Mouse (Mus musculus) heart, adult 2 months (tissue): ENCODE results near the gene Eps8l3. TPM values are rescaled to one million over a fixed set of nuclear protein-coding genes. Genes with fewer than 3 reads are reported as not detected.

Experiments used
- DNase-seq, 2 experiments: peaks; one replicate each; pipeline ENCODE4 v3.0.0; 2021
- H3K27ac ChIP-seq: fragments of 200-600 bp; 2 replicates; pipeline ENCODE4 v1.8.1; 2022
- H3K27me3 ChIP-seq: fragments of 200-500 bp; 2 replicates; pipeline ENCODE4 v1.6.1; 2012; ENCODE audit warnings: mild to moderate bottlenecking, low read length, inconsistent platforms, mixed read lengths; ENCODE audit not compliant: control insufficient read depth, insufficient read depth
- H3K36me3 ChIP-seq: fragments of 200-500 bp; 2 replicates; pipeline ENCODE4 v1.6.1; 2012; ENCODE audit warnings: low read length, inconsistent platforms; ENCODE audit not compliant: control insufficient read depth, insufficient read depth
- H3K4me1 ChIP-seq: fragments of 200-500 bp; 2 replicates; pipeline ENCODE4 v1.6.1; 2011; ENCODE audit warnings: low read length; ENCODE audit not compliant: control insufficient read depth, insufficient read depth
- H3K4me3 ChIP-seq: fragments of 200-600 bp; 2 replicates; pipeline ENCODE4 v1.8.1; 2022
- H3K79me2 ChIP-seq: fragments of 200-500 bp; replicated peaks from 2 replicates; pipeline ENCODE4 v1.6.1; 2012; ENCODE audit warnings: mild to moderate bottlenecking, inconsistent platforms, low read length, moderate library complexity, mixed read lengths; ENCODE audit not compliant: control insufficient read depth, insufficient read depth
- H3K9ac ChIP-seq: fragments of 200-500 bp; 2 replicates; pipeline ENCODE4 v1.6.1; 2012; ENCODE audit warnings: low read depth, mild to moderate bottlenecking, control low read depth, inconsistent platforms, low read length, mixed read lengths
- CTCF ChIP-seq: fragments of 200-600 bp; IDR thresholded peaks from 2 replicates; pipeline ENCODE4 v1.8.1; 2022; ENCODE audit warnings: antibody characterized with exemption, mild to moderate bottlenecking, moderate library complexity
- EP300 ChIP-seq: fragments of 200-500 bp; IDR thresholded peaks from 2 replicates; pipeline ENCODE4 v1.6.1; 2011; ENCODE audit warnings: low read depth, low read length, control low read depth; ENCODE audit not compliant: insufficient read depth
- POLR2A ChIP-seq: fragments of 200-500 bp; IDR thresholded peaks from 2 replicates; pipeline ENCODE4 v1.6.1; 2011; ENCODE audit warnings: mild to moderate bottlenecking, low read depth, low read length, control low read depth; ENCODE audit not compliant: insufficient read depth
- WGBS: fragments of 180-500 bp; shearing (Covaris S2); methylation state at CpG from one replicate; pipeline ENCODE4 v1.1.7; 2018; 5-methylcytosine and 5-hydroxymethylcytosine counted together
- intact Hi-C: fragments of 180-260 bp; cut with DNase I; formaldehyde crosslinking; loops from one replicate; pipeline ENCODE4 v1.15.1; 2025
- long read RNA-seq: library from polyadenylated mRNA; stranded (forward); transcript quantifications from one replicate; pipeline ENCODE4 v2.0.0, GENCODE M21; 2021
- polyA plus RNA-seq: library from polyadenylated mRNA; depleted of rRNA; stranded (reverse); fragments of >200 nt; gene quantifications from 2 replicates; pipeline ENCODE4 v1.2.3, GENCODE M21; 2012; rRNA removed
- total RNA-seq, 2 experiments: library from RNA; stranded (reverse); gene quantifications; 2 replicates each; pipeline ENCODE4 v1.2.3; 2021

The Eps8l3 gene
- total RNA-seq, result not detected
- not detected in 2 replicates for polyA plus RNA-seq
- long read RNA-seq, result 0 reads

GRCm38 (mm10) chr3:107877005-107877404 lies at the start of gene Eps8l3:
TSS of gene Eps8l3 (plus strand) at chr3:107877229.
- H3K9ac ChIP-seq, result no peak within 1 kb of the TSS
- H3K27ac ChIP-seq, result peak within 1 kb of the TSS; percentile 43
- no peaks in the 10 kb centered on the region for H3K79me2 ChIP-seq

GRCm38 (mm10) chr3:107827873-107828405 lies 49.1 kb upstream of the Eps8l3 start:
- Histone ChIP-seq H3K9ac (no peak overlapping the region), H3K27ac (no peak overlapping the region), H3K27me3 (no peaks in the 10 kb centered on the region), H3K4me3 (no peak overlapping the region), H3K36me3 (no peaks in the 10 kb centered on the region), H3K4me1 (peaks cover 18% of the 10 kb centered on the region), H3K79me2 (no peaks in the 10 kb centered on the region)
- intact Hi-C loops, result no loop called here
- 88% methylated on average over 10 of the region's 10 CpGs for WGBS
- DNase-seq, result no peak
- TF ChIP-seq POLR2A (no peak), EP300 (no peak), CTCF (no peak)

More at GRCm38 (mm10) chr3:107877005-107877404, at the start of gene Eps8l3:
- Histone ChIP-seq H3K4me1 (peaks cover 4% of the 10 kb centered on the region), H3K4me3 (no peak within 1 kb of the TSS), H3K27me3 (no peaks in the 10 kb centered on the region), H3K36me3 (no peaks in the 10 kb centered on the region)
- intact Hi-C loops, result no loop called here
- TF ChIP-seq POLR2A, result no peak
- TF ChIP-seq EP300, result no peak
- TF ChIP-seq CTCF, result no peak
- no peak for DNase-seq
- WGBS, result 93% methylated on average over 5 of the region's 5 CpGs

GRCm38 (mm10) chr3:107828518-107828917 lies 48.5 kb upstream of the Eps8l3 start:
- Histone ChIP-seq H3K4me1 (peaks cover 20% of the 10 kb centered on the region), H3K27ac (no peak overlapping the region), H3K36me3 (no peaks in the 10 kb centered on the region), H3K79me2 (no peaks in the 10 kb centered on the region), H3K9ac (no peak overlapping the region), H3K4me3 (no peak overlapping the region), H3K27me3 (no peaks in the 10 kb centered on the region)
- intact Hi-C loops, result no loop called here
- DNase-seq, result no peak
- TF ChIP-seq CTCF (peak; percentile 34), POLR2A (no peak), EP300 (0 out of 2 replicates have a peak, but pooled peaks have one; percentile 11)
- 39% methylated on average over 5 of the region's 5 CpGs for WGBS

GRCm38 (mm10) chr3:107828997-107829396 lies 48.0 kb upstream of the Eps8l3 start:
- Histone ChIP-seq H3K27me3 (no peaks in the 10 kb centered on the region), H3K4me1 (peaks cover 20% of the 10 kb centered on the region), H3K27ac (no peak overlapping the region), H3K36me3 (no peaks in the 10 kb centered on the region), H3K4me3 (no peak overlapping the region), H3K9ac (no peak overlapping the region), H3K79me2 (no peaks in the 10 kb centered on the region)
- TF ChIP-seq CTCF (no peak), POLR2A (no peak), EP300 (no peak)
- WGBS, result 90% methylated on average over 4 of the region's 4 CpGs
- intact Hi-C loops, result no loop called here
- no peak for DNase-seq

GRCm38 (mm10) chr3:107829625-107830024 lies 47.4 kb upstream of the Eps8l3 start:
- peaks cover 20% of the 10 kb centered on the region for H3K4me1 ChIP-seq
- H3K79me2 ChIP-seq, result no peaks in the 10 kb centered on the region
- intact Hi-C loops, result no loop called here
- H3K27ac ChIP-seq, result no peak overlapping the region
- no peak overlapping the region for H3K4me3 ChIP-seq
- H3K27me3 ChIP-seq, result no peaks in the 10 kb centered on the region
- TF ChIP-seq POLR2A (no peak), EP300 (no peak), CTCF (no peak)
- peak; percentile 70 to 79 for DNase-seq
- no peak overlapping the region for H3K9ac ChIP-seq
- no peaks in the 10 kb centered on the region for H3K36me3 ChIP-seq
- WGBS, result 47% methylated on average over 14 of the region's 14 CpGs

GRCm38 (mm10) chr3:107831875-107832554 lies 45.0 kb upstream of the Eps8l3 start:
- peak in 1 of 2 experiments; percentile 60 for DNase-seq
- WGBS, result 57% methylated on average over 10 of the region's 10 CpGs
- H3K27me3 ChIP-seq, result no peaks in the 10 kb centered on the region

More at GRCm38 (mm10) chr3:107831875-107832554, 45.0 kb upstream of the Eps8l3 start:
- H3K79me2 ChIP-seq, result no peaks in the 10 kb centered on the region
- H3K27ac ChIP-seq, result peak overlapping the region; percentile 31; the same call in 1 of the 2 replicates
- intact Hi-C loops, result no loop called here
- TF ChIP-seq CTCF, result no peak
- TF ChIP-seq EP300, result no peak
- TF ChIP-seq POLR2A, result no peak
- H3K9ac ChIP-seq, result no peak overlapping the region
- H3K4me3 ChIP-seq, result no peak overlapping the region
- no peaks in the 10 kb centered on the region for H3K36me3 ChIP-seq
- peaks cover 13% of the 10 kb centered on the region for H3K4me1 ChIP-seq
